Mouse (Mus musculus): ENCODE measurements at regions not wholly inside any gene's neighbourhood (a gene's known extent, or its start where the extent isn't known, plus 50 kb on each side); places are given as distances from the start of the nearest gene placed in this dataset.
"Not testable (repeated sequence)": the region's sequence is repeated elsewhere in the genome, so short reads cannot be mapped to it uniquely, and the experiment has no call there.

DNA sequence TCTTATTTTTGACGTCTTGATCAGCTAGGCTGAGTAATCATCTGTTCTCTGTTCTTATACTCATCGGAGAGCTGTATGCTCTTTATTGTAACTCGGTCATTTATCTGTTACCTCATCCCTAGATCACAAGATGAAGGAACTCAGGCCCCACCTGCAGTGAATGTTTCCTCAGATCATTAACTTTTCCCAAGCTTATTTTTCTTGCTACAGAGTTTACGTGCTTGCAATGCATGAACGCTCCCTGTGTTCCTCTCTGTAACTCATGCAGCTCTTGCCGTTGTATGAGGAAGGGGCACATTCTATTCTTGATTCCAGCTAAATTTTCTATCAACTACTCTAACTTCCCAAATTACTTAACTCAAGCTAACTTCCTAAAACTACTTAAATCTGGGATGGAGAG, 87.9 kb downstream of the Tcp10c start:
- not testable (repeated sequence) for TF ChIP-seq EP300, CTCF (IDR thresholded peaks at IDR 0.05; ENCODE audit: low read depth)
